Mouse (Mus musculus) midbrain, postnatal 0 days (tissue): ENCODE measurements around the gene Btn1a1. TPM values are rescaled to one million over a fixed set of nuclear protein-coding genes. Genes with fewer than 3 reads are reported as not detected.

Source experiments
- ATAC-seq: fragments of 200-750 bp; cut with Nextera tagmentation; 2 replicates; pipeline ENCODE4 v1.8.0; 2017; ENCODE audit warnings: moderate number of reproducible peaks, mild to moderate bottlenecking, moderate TSS enrichment, moderate library complexity; ENCODE audit not compliant: low FRiP score
- DNase-seq: peaks from one replicate; pipeline ENCODE4 v3.0.0-alpha.2; 2015; ENCODE audit warnings: low spot score
- H3K27ac ChIP-seq: fragments of 300-500 bp; sonication (generic); 2 replicates; pipeline ENCODE4 v1.5.1; 2014; ENCODE audit warnings: low read depth, mild to moderate bottlenecking, low read length, mixed read lengths
- H3K27me3 ChIP-seq: fragments of 300-500 bp; sonication (generic); 2 replicates; pipeline ENCODE4 v1.6.1; 2014; ENCODE audit warnings: low read length, control low read depth, mixed read lengths; ENCODE audit not compliant: insufficient read depth
- H3K36me3 ChIP-seq: fragments of 300-500 bp; sonication (generic); 2 replicates; pipeline ENCODE4 v1.6.1; 2014; ENCODE audit warnings: low read length, control low read depth, mixed read lengths; ENCODE audit not compliant: insufficient read depth
- H3K4me1 ChIP-seq: fragments of 300-500 bp; sonication (generic); 2 replicates; pipeline ENCODE4 v1.6.1; 2014; ENCODE audit warnings: mild to moderate bottlenecking, control low read depth, antibody characterized with exemption, low read length, mixed read lengths; ENCODE audit not compliant: insufficient read depth
- H3K4me2 ChIP-seq: fragments of 300-500 bp; sonication (generic); 2 replicates; pipeline ENCODE4 v1.6.1; 2014; ENCODE audit warnings: low read depth, mild to moderate bottlenecking, low read length, mixed read lengths; ENCODE audit not compliant: poor library complexity, severe bottlenecking
- H3K4me3 ChIP-seq: fragments of 300-500 bp; sonication (generic); 2 replicates; pipeline ENCODE4 v1.5.1; 2014; ENCODE audit warnings: low read depth, mild to moderate bottlenecking, low read length, moderate library complexity
- H3K9ac ChIP-seq: fragments of 300-500 bp; sonication (generic); replicated peaks from 2 replicates; pipeline ENCODE4 v1.6.1; 2014; ENCODE audit warnings: mild to moderate bottlenecking, low read length, moderate library complexity, mixed read lengths; ENCODE audit not compliant: poor library complexity, severe bottlenecking
- H3K9me3 ChIP-seq: fragments of 300-500 bp; sonication (generic); 2 replicates; pipeline ENCODE4 v1.6.1; 2016; ENCODE audit warnings: low read length, control low read depth
- CTCF ChIP-seq: IDR thresholded peaks from 2 replicates; pipeline ENCODE4 v1.5.1; 2016; ENCODE audit warnings: antibody characterized with exemption, mild to moderate bottlenecking
- WGBS: fragments of 180-500 bp; shearing (Covaris S2); extraction: QIAGEN DNeasy Blood & Tissue Kit; methylation state at CpG from one replicate; pipeline ENCODE4 v1.1.7; 2014; 5-methylcytosine and 5-hydroxymethylcytosine counted together
- polyA plus RNA-seq: library from polyadenylated mRNA; unstranded; fragments of >200 nt; fragmentation: Nextera tagmentation; extraction: Ambion mirVana; gene quantifications from 2 replicates; pipeline ENCODE4 v1.2.1, GENCODE M21; 2015
- total RNA-seq: library from RNA; depleted of rRNA; stranded (reverse); fragments of >200 nt; gene quantifications from 2 replicates; pipeline ENCODE4 v1.2.3, GENCODE M21; 2014

Btn1a1 gene
- total and polyA plus RNA-seq, 2 experiments from 2014 or later = 0.04 TPM; not detected in 1

DNA sequence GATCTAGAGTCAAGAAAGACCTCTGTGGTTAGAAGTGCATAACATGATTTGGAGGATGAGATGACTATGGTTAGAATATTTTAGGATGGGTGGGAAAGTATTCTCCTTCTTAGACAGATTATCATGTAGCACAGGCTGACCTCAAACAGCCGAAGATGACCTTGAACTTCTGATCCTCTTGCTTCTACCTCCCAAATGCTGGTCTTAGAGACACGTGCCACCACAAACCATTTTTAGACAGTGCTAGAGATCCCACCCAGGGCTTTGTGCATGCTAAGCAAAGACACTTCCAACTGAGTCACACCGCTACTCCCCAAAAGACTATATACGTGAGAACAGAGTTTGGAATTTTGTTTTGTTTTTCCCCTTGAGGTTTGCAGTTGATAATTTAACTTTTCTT, 3.6 kb downstream of the Btn1a1 start:
- Histone ChIP-seq H3K4me1 (peaks cover 3% of the 10 kb centered on the region; the same call in 1 of the 2 replicates), H3K36me3 (no peaks in the 10 kb centered on the region), H3K9ac (no peak overlapping the region), H3K9me3 (no peaks in the 10 kb centered on the region), H3K27ac (no peak overlapping the region), H3K4me3 (no peak overlapping the region), H3K4me2 (no peak overlapping the region), H3K27me3 (no peaks in the 10 kb centered on the region)
- no peak for DNase-seq
- 84% methylated on average over 4 of the region's 4 CpGs for WGBS
- TF ChIP-seq CTCF = no peak
- ATAC-seq = no peak

DNA sequence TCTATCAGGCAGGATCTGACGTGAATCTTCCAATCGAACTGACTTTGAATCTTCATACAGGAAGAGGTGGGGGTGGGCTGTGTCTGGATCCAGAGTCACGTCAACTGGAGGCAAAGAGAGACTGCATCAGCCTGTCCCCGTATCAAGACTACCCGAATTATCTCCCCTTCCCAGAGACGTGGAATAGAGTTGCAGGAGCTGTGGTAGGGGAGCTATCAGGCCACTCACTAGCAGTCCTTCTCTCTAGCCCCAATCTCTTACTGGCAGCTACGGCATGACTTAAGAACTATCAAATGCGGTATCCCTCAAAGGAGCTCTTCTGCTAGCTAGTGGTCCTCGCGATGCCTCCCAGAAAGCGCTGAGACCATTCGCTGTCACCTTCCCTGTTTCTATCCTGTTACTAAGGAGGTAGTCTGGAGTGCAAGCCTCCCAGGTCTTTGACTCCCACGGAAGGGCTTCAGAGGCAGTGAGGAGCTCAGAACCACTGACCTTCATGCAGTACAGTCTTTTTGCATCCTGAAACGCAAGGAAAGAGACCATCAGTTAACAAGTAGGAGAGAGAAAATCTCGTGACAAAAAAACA, 6.3 kb downstream of the Btn1a1 start:
- no peak overlapping the region for H3K4me2 ChIP-seq
- no peaks in the 10 kb centered on the region for H3K36me3 ChIP-seq
- TF ChIP-seq CTCF = no peak
- H3K27ac ChIP-seq = no peak overlapping the region
- no peaks in the 10 kb centered on the region for H3K4me1 ChIP-seq
- H3K9ac ChIP-seq = no peak overlapping the region
- no peaks in the 10 kb centered on the region for H3K9me3 ChIP-seq
- H3K27me3 ChIP-seq = no peaks in the 10 kb centered on the region
- DNase-seq = no peak
- H3K4me3 ChIP-seq = no peak overlapping the region
- ATAC-seq = no peak
- WGBS = 21% methylated on average over 15 of the region's 15 CpGs

DNA sequence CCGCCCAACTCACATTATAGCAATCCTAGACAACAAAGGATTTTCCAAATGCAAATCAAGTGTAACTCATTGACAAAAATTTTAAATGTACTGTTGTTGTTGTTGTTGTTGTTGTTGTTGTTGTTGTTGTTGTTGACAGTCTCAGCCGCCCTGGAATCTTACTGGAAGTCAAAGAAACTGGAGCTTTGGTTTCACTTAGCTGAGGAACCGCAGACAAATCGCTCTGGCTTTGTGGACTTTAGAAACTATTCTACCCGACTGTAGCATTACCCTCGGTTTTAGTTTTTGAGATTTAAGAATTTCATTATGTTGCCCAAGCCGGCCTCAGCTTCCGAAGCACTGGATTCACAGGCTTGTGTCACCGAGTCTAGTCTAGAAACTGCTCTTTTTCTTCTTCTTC, 11.8 kb downstream of the Btn1a1 start:
- under 1% methylated on average over 9 of the region's 9 CpGs for WGBS
- H3K27ac ChIP-seq = peak overlapping the region; percentile 34; the same call in 1 of the 2 replicates
- peak overlapping the region; percentile 77 for H3K4me3 ChIP-seq
- no peaks in the 10 kb centered on the region for H3K27me3 ChIP-seq
- ATAC-seq (no peak), DNase-seq (peak; percentile 35)
- no peaks in the 10 kb centered on the region for H3K36me3 ChIP-seq
- no peaks in the 10 kb centered on the region for H3K4me1 ChIP-seq
- peak overlapping the region; percentile 70 for H3K4me2 ChIP-seq
- no peak for TF ChIP-seq CTCF
- H3K9ac ChIP-seq = peak overlapping the region; percentile 64; the same call in 1 of the 2 replicates
- H3K9me3 ChIP-seq = no peaks in the 10 kb centered on the region

DNA sequence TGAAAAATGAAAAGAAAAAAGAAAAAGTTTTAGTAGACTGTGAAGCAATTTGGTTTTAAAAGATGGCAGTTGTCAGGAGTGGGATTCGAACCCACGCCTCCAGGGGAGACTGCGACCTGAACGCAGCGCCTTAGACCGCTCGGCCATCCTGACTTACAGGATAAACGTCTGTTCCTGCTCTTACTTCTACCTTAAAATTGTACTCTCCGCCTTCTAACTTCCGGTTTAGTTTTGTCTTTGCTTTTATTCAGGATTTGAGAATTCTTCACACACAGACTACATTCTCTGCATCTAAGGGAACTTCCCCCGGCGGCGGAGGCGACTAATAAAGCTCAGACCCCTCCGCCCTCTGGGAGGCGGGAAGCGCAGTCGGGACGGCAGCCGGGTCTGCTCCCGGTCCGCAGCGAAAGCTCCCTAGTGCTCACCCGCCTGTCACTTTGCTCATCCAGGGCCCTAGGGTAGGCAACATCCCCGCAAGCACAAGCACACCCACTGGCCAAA, 12.3 kb downstream of the Btn1a1 start:
- Histone ChIP-seq H3K27me3 (no peaks in the 10 kb centered on the region), H3K9ac (peak overlapping the region; percentile 64), H3K4me2 (peak overlapping the region; percentile 70), H3K4me3 (peak overlapping the region; percentile 77), H3K36me3 (no peaks in the 10 kb centered on the region), H3K27ac (peak overlapping the region; percentile 34), H3K4me1 (no peaks in the 10 kb centered on the region), H3K9me3 (no peaks in the 10 kb centered on the region)
- DNase-seq (peak; percentile 82), ATAC-seq (peak; percentile 81)
- no peak for TF ChIP-seq CTCF
- WGBS = under 1% methylated on average over 25 of the region's 25 CpGs

DNA sequence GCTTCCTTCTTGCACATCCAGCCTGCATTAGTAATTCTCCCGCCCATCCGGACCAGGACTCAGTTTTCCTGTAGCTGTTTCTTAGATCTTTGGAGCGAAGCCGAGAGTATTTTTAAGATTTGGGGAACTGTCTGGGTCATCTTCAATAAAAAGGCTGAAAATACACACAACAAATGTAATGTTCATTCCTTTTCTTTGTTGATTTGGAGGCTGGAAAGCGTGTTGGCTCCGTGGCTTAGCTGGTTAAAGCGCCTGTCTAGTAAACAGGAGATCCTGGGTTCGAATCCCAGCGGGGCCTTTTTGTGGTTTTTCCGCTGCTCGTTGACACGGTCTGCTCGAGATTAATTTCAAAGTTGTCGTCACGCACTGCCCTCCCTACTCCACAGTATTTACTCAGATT, 15.3 kb downstream of the Btn1a1 start:
- H3K4me1 ChIP-seq = no peaks in the 10 kb centered on the region
- under 1% methylated on average over 15 of the region's 15 CpGs for WGBS
- no peaks in the 10 kb centered on the region for H3K27me3 ChIP-seq
- H3K9me3 ChIP-seq = no peaks in the 10 kb centered on the region
- TF ChIP-seq CTCF = no peak
- peak overlapping the region; percentile 54; the same call in 1 of the 2 replicates for H3K9ac ChIP-seq
- peak overlapping the region; percentile 71 for H3K4me2 ChIP-seq
- no peaks in the 10 kb centered on the region for H3K36me3 ChIP-seq
- ATAC-seq = no peak
- DNase-seq = peak; percentile 92
- H3K4me3 ChIP-seq = peak overlapping the region; percentile 50
- H3K27ac ChIP-seq = 0 out of 2 replicates have a peak overlapping the region, but pooled peaks have one; percentile 3
